Mouse (Mus musculus) limb, embryonic 13.5 days (tissue): ENCODE data around the gene Relt. TPM values are rescaled to one million over a fixed set of nuclear protein-coding genes. Genes with fewer than 3 reads are reported as not detected.

ENCODE experiments used
- ATAC-seq: fragments of 200-750 bp; cut with Nextera tagmentation; 2 replicates; pipeline ENCODE4 v1.8.0; 2017; ENCODE audit warnings: low read depth, moderate number of reproducible peaks, moderate TSS enrichment; ENCODE audit not compliant: low FRiP score
- H3K27ac ChIP-seq: fragments of 300-500 bp; sonication (generic); 2 replicates; pipeline ENCODE4 v1.5.1; 2015; ENCODE audit warnings: inconsistent platforms, mild to moderate bottlenecking, moderate library complexity
- H3K27me3 ChIP-seq: fragments of 300-500 bp; sonication (generic); 2 replicates; pipeline ENCODE4 v1.6.1; 2015; ENCODE audit warnings: mild to moderate bottlenecking, inconsistent platforms
- H3K36me3 ChIP-seq: fragments of 300-500 bp; sonication (generic); 2 replicates; pipeline ENCODE4 v1.6.1; 2015; ENCODE audit warnings: inconsistent platforms, mild to moderate bottlenecking, moderate library complexity
- H3K4me1 ChIP-seq: fragments of 300-500 bp; sonication (generic); 2 replicates; pipeline ENCODE4 v1.6.1; 2015; ENCODE audit warnings: inconsistent platforms
- H3K4me2 ChIP-seq: fragments of 300-500 bp; sonication (generic); replicated peaks from 2 replicates; pipeline ENCODE4 v1.6.1; 2015; ENCODE audit warnings: inconsistent platforms, mild to moderate bottlenecking, moderate library complexity
- H3K4me3 ChIP-seq: fragments of 300-500 bp; sonication (generic); 2 replicates; pipeline ENCODE4 v1.5.1; 2015; ENCODE audit warnings: moderate library complexity, mild to moderate bottlenecking, inconsistent platforms
- H3K9ac ChIP-seq: fragments of 300-500 bp; sonication (generic); 2 replicates; pipeline ENCODE4 v1.6.1; 2015; ENCODE audit warnings: mild to moderate bottlenecking, inconsistent platforms
- H3K9me3 ChIP-seq: fragments of 300-500 bp; sonication (generic); 2 replicates; pipeline ENCODE4 v1.6.1; 2016; ENCODE audit warnings: inconsistent platforms
- WGBS: fragments of 180-500 bp; shearing (Covaris S2); methylation state at CpG from one replicate; pipeline ENCODE4 v1.1.7; 2015; 5-methylcytosine and 5-hydroxymethylcytosine counted together
- polyA plus RNA-seq: library from polyadenylated mRNA; unstranded; fragments of >200 nt; fragmentation: Nextera tagmentation; extraction: Ambion mirVana; gene quantifications from 2 replicates; pipeline ENCODE4 v1.2.1, GENCODE M21; 2015

Gene Relt
- polyA plus RNA-seq, result 3.6 and 4.3 TPM in 2 replicates

- Histone ChIP-seq H3K4me3 (peak within 1 kb of the TSS; percentile 77), H3K4me1 (peaks cover 18% of the 10 kb centered on the region), H3K36me3 (no peaks in the 10 kb centered on the region), H3K9me3 (no peaks in the 10 kb centered on the region), H3K27me3 (no peaks in the 10 kb centered on the region), H3K4me2 (peak within 1 kb of the TSS; percentile 98), H3K9ac (peak within 1 kb of the TSS; percentile 81), H3K27ac (peak within 1 kb of the TSS; percentile 69)
- under 1% methylated on average over 91 of the region's 91 CpGs for WGBS
- ATAC-seq, result peak; percentile 87
Measured at GRCm38 (mm10) chr7:100862828-100863638, at the start of gene Relt. Relt (minus strand) TSS chr7:100863446.

DNA sequence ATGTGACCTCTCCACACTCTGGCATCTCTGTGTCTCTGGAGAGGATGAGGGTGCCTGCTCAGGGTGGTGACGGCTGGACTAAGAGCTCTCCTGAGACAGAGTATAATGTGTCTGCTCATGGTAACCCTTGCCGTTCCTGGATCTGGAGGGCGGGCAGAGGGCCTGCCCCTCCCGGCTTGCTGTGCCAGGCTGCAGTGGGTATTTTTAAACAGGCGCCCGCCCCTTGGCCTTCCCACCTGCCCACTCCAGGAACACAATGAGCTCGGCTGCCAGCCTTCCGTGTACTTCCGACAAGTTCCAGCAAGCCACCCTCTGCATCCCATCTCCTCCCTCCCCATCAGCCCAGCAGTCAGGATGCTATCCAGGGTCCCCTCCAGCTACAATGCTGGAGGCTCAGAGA is 48.5 kb upstream of the Relt start:
- H3K9me3 ChIP-seq, result no peaks in the 10 kb centered on the region
- H3K9ac ChIP-seq, result 0 out of 2 replicates have a peak overlapping the region, but pooled peaks have one; percentile 31
- H3K4me1 ChIP-seq, result peaks cover 71% of the 10 kb centered on the region
- H3K4me3 ChIP-seq, result no peak overlapping the region
- H3K27me3 ChIP-seq, result no peaks in the 10 kb centered on the region
- peak overlapping the region; percentile 20; the same call in 1 of the 2 replicates for H3K4me2 ChIP-seq
- WGBS, result 44% methylated on average over 9 of the region's 9 CpGs
- H3K27ac ChIP-seq, result peak overlapping the region; percentile 39; the same call in 1 of the 2 replicates
- no peak for ATAC-seq
- H3K36me3 ChIP-seq, result peaks cover 45% of the 10 kb centered on the region

DNA sequence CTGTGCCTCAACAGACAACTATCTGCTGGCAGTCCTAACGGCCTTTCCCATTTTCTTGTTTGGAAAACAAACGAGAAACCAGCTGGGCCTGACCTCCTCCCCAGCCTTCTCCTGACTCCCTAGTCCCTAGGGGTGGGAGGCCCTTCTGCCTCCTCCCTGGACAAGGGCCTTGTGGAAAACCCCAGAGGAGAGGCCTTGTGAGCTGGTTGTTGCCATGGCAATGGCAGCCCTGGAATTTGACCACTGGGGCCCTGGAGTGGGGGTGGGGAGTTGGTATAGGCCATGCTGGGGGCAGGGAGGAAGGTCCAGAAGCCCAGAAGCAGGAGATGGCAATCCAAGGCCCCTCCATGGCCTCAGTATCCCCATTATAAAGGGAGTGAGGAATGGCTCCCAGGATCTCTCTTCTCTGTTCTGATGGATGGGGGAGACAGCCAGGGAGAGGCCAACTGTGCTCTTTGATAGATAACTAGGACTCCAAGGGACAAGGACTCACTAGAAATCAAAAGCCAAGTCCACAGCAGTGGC is 48.1 kb upstream of the Relt start:
- H3K27ac ChIP-seq, result peak overlapping the region; percentile 39; the same call in 1 of the 2 replicates
- H3K27me3 ChIP-seq, result no peaks in the 10 kb centered on the region
- H3K4me2 ChIP-seq, result peak overlapping the region; percentile 20; the same call in 1 of the 2 replicates
- H3K9ac ChIP-seq, result peak overlapping the region; percentile 20; the same call in 1 of the 2 replicates
- ATAC-seq, result no peak
- no peaks in the 10 kb centered on the region for H3K9me3 ChIP-seq
- peaks cover 66% of the 10 kb centered on the region for H3K4me1 ChIP-seq
- no peak overlapping the region for H3K4me3 ChIP-seq
- 9% methylated on average over 2 of the region's 2 CpGs for WGBS
- peaks cover 41% of the 10 kb centered on the region for H3K36me3 ChIP-seq

GRCm38 (mm10) chr7:100908567-100908966 is 45.3 kb upstream of the Relt start:
- Histone ChIP-seq H3K4me1 (peaks cover 49% of the 10 kb centered on the region), H3K9ac (no peak overlapping the region), H3K4me2 (no peak overlapping the region), H3K27me3 (no peaks in the 10 kb centered on the region), H3K36me3 (peaks cover 29% of the 10 kb centered on the region), H3K4me3 (no peak overlapping the region), H3K9me3 (no peaks in the 10 kb centered on the region), H3K27ac (0 out of 2 replicates have a peak overlapping the region, but pooled peaks have one; percentile 39)
- ATAC-seq, result no peak
- 46% methylated on average over 8 of the region's 8 CpGs for WGBS

- Histone ChIP-seq H3K36me3 (peaks cover 27% of the 10 kb centered on the region), H3K27ac (peak overlapping the region; percentile 39), H3K27me3 (no peaks in the 10 kb centered on the region), H3K4me3 (no peak overlapping the region), H3K9me3 (no peaks in the 10 kb centered on the region), H3K4me1 (peaks cover 49% of the 10 kb centered on the region), H3K4me2 (peak overlapping the region; percentile 51), H3K9ac (no peak overlapping the region)
- 84% methylated on average over 8 of the region's 8 CpGs for WGBS
- no peak for ATAC-seq
Measured at GRCm38 (mm10) chr7:100908061-100908460, 44.8 kb upstream of the Relt start.

DNA sequence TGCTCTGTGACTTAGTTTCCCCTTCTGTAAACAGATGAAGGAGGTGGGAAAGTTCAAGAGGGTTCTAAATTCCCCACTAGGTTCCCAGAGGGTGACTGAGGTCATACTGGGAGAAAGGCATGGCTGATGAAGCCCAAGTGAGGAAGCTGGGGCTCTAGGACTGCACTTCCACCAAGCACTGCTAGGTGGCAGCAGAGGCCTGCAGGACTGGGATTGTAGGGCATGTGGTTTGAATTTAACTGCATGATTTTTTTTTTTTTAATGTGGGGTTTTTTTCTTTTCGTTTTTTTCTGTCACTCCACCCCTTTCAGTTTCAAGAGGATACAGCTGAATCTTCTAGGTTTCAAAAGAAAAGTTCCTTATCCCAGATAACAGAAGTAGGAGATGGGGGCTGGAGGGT is 44.0 kb upstream of the Relt start:
- H3K4me2 ChIP-seq, result peak overlapping the region; percentile 51
- ATAC-seq, result peak; percentile 37; the same call in 1 of the 2 replicates
- H3K27me3 ChIP-seq, result no peaks in the 10 kb centered on the region
- H3K4me3 ChIP-seq, result no peak overlapping the region
- peaks cover 41% of the 10 kb centered on the region for H3K4me1 ChIP-seq
- peaks cover 24% of the 10 kb centered on the region for H3K36me3 ChIP-seq
- H3K27ac ChIP-seq, result peak overlapping the region; percentile 39
- no peak overlapping the region for H3K9ac ChIP-seq
- 0% methylated on average over 1 of the region's 1 CpGs for WGBS
- H3K9me3 ChIP-seq, result no peaks in the 10 kb centered on the region

DNA sequence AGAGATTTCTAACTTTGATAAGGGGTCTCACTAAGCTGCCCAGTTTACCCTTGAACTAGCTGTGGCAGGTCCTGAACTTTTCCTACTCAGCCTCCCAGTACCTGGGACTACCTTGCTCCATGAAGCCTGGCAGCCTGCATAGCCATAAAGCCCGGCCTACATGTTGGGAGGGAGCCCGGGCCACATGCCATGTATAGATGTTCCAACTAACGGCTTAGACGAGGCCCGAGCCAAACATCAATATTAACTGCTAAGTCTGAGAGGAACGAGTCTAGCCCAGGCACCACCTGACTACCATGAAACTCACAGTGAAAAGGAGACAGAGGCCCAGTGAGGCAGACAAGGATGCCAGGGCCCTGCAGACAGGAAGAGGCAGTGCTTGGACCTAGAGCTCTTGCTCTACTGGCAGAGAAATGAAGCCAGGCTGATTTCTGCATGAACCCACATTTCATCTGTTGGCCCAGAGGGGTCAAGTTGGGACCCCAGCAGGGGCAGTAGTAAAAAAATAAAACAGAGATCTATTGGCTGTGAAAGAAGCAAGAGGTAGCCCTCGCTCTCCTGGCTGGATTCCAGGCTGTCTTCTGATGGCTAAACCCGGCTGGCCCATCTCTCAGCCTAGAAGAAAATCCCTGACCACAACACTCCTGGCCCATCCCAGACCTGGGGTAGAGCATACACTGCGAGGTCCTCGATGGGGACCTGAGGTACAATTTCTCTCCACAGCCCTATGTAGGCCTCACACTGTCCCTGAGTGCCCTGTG is 43.0 kb upstream of the Relt start:
- Histone ChIP-seq H3K27ac (no peak overlapping the region), H3K9me3 (no peaks in the 10 kb centered on the region), H3K4me3 (no peak overlapping the region), H3K36me3 (peaks cover 28% of the 10 kb centered on the region), H3K27me3 (no peaks in the 10 kb centered on the region), H3K9ac (no peak overlapping the region), H3K4me2 (no peak overlapping the region), H3K4me1 (peaks cover 31% of the 10 kb centered on the region)
- ATAC-seq, result no peak
- 91% methylated on average over 10 of the region's 10 CpGs for WGBS

DNA sequence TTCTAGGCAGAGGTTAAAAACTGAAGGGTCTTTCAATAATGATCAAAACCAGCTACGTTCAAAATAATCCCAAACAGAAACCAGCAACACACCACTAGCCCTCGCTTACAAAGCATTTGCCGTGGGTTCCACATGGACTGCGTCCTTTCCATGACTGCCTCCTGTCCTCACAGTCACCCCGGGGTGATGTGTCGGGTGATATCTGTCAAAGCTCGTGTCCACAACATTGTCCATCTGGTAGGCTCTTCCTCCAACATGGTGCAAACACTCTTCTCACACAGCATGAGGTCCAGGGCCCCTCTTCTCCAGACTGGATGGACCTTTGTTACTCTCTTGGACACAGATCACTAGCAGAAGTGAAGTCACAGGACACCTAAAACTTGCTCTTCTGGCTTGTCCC is 41.8 kb upstream of the Relt start:
- no peaks in the 10 kb centered on the region for H3K9me3 ChIP-seq
- no peak overlapping the region for H3K27ac ChIP-seq
- H3K4me1 ChIP-seq, result peaks cover 19% of the 10 kb centered on the region
- H3K36me3 ChIP-seq, result peaks cover 28% of the 10 kb centered on the region
- no peak for ATAC-seq
- no peak overlapping the region for H3K4me3 ChIP-seq
- no peak overlapping the region for H3K4me2 ChIP-seq
- 83% methylated on average over 7 of the region's 7 CpGs for WGBS
- H3K27me3 ChIP-seq, result no peaks in the 10 kb centered on the region
- no peak overlapping the region for H3K9ac ChIP-seq

DNA sequence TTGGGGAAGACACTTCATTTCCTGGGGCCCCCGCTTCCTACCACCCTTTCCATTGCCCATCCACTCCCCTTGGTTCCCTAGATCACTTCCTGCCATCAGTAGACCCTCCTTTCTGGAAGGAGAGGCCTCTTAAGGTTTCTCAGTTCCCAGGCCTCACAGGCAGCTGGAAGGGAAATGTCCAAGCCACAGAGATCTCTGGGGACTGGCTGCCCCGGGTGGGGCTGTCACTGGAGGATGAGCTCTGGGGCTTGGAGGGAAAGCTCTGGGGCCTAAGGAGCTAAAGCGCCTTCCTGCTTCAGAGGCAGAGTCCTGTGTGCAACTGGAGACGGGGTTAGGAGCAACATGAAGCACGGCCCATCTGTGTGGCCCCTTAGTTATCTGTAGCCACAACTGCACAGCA is 41.4 kb upstream of the Relt start:
- WGBS, result 89% methylated on average over 5 of the region's 5 CpGs
- Histone ChIP-seq H3K36me3 (peaks cover 27% of the 10 kb centered on the region), H3K4me1 (peaks cover 18% of the 10 kb centered on the region), H3K27ac (no peak overlapping the region), H3K4me3 (no peak overlapping the region), H3K9ac (no peak overlapping the region), H3K4me2 (no peak overlapping the region), H3K27me3 (no peaks in the 10 kb centered on the region), H3K9me3 (no peaks in the 10 kb centered on the region)
- no peak for ATAC-seq

- Histone ChIP-seq H3K4me1 (peaks cover 2% of the 10 kb centered on the region), H3K36me3 (peaks cover 27% of the 10 kb centered on the region), H3K9me3 (no peaks in the 10 kb centered on the region), H3K4me2 (no peak overlapping the region), H3K4me3 (no peak overlapping the region), H3K9ac (no peak overlapping the region), H3K27ac (no peak overlapping the region), H3K27me3 (no peaks in the 10 kb centered on the region)
- ATAC-seq, result no peak
- 82% methylated on average over 9 of the region's 9 CpGs for WGBS
Measured at GRCm38 (mm10) chr7:100902451-100903137, 39.3 kb upstream of the Relt start.

DNA sequence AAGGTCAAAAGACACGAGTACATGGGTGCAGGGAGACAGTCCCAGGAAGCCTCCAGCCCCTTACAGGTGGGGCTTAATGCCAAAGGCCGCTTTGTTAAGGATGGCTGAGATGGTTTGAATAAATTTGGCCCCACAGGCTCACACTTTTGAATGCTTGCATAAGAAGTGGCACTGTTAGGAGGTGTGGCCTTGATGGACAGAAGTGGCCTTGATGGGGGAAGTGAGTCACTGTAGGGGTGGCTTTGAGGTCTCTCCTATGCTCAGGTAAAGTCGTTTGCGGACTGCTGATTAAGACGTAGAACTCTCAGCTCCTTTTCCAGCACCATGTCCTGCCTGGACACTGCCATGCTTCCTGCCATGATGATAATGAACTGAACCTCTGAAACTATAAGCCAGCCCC is 34.6 kb upstream of the Relt start:
- Histone ChIP-seq H3K4me3 (no peak overlapping the region), H3K9ac (no peak overlapping the region), H3K4me1 (peaks cover 30% of the 10 kb centered on the region), H3K27me3 (no peaks in the 10 kb centered on the region), H3K27ac (no peak overlapping the region), H3K36me3 (peaks cover 17% of the 10 kb centered on the region), H3K4me2 (no peak overlapping the region), H3K9me3 (no peaks in the 10 kb centered on the region)
- ATAC-seq, result no peak
- 79% methylated on average over 5 of the region's 5 CpGs for WGBS
